Mouse (Mus musculus) bone marrow, adult 2 months (tissue): ENCODE results near the gene Sigmar1.
"Not testable (repeated sequence)": the region's sequence is repeated elsewhere in the genome, so short reads cannot be mapped to it uniquely, and the experiment has no call there.

Experiments used
- CTCF ChIP-seq: fragments of 200-500 bp; IDR thresholded peaks from 2 replicates; pipeline ENCODE4 v1.5.1; 2011; ENCODE audit warnings: low read length, control low read depth; ENCODE audit not compliant: control insufficient read depth, insufficient read depth
- POLR2A ChIP-seq: fragments of 200-500 bp; IDR thresholded peaks from 2 replicates; pipeline ENCODE4 v1.6.1; 2011; ENCODE audit warnings: low read depth, mild to moderate bottlenecking, control low read depth, low read length, borderline replicate concordance; ENCODE audit not compliant: control insufficient read depth

GRCm38 (mm10) chr4:41699783-41700182, 56.2 kb downstream of the Sigmar1 start, which contains the start of gene Il11ra1:
- TF ChIP-seq CTCF, POLR2A: not testable (repeated sequence)
